Mouse (Mus musculus) 3T3-L1 (cell line): ENCODE measurements around the gene Cep19.
"Not testable (repeated sequence)": the region's sequence is repeated elsewhere in the genome, so short reads cannot be mapped to it uniquely, and the experiment has no call there.

Source experiments
- DNase-seq: peaks from one replicate; pipeline ENCODE4 v3.0.0-alpha.2; 2015; ENCODE audit warnings: low read depth, low spot score

The Cep19 gene

DNA sequence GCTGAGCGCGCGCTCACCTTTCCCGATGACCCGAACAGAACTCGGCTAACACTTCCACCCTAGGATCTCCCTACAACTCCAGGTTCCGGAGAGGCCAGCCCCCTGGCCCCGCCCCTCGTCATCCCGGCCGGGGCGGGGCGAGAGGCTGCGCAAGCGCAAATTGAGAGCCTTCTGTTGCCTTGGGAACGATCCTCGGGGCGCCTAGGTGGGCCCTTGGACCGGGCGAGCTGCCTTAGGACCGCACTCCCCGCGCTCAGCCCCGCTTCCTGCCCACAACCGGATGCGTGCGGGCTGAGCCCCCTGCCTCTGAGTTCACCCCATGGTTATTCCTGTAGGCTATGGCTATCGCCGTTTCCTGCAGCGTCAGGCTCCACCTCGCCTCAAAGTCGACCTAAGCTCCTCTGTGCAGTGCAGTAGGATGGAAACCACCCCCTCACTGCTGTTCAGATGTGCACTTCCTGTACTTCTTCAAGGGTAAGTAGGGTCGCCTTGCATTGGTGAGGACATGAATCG lies at the start of gene Cep19, which contains the start of gene Pigx:
TSS of gene Cep19 (plus strand) at position 163 of the 513 bp plus-strand sequence.
TSS of gene Pigx (minus strand) at position 103 of the 513 bp plus-strand sequence.
- DNase-seq = peak; percentile 88

DNA sequence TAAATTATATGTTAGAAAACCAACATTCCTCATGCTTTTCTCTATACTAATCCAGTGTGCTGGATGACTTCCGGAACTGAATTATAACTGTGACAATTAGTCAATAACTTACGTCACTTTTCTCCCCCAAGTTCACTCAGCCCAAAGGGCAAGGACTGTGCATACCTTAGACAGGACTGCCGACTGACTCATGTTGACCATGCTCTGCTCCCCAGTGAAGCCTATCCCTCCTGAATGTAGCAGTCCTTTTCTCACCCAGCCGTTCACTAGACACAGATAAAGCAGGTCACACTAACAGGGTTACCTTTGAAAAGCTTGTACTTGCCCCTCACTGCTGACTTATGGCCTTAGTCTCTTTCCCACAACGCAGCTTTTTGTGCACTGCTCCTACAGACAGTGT lies 40.8 kb upstream of the Cep19 start:
- peak; percentile 39 for DNase-seq

DNA sequence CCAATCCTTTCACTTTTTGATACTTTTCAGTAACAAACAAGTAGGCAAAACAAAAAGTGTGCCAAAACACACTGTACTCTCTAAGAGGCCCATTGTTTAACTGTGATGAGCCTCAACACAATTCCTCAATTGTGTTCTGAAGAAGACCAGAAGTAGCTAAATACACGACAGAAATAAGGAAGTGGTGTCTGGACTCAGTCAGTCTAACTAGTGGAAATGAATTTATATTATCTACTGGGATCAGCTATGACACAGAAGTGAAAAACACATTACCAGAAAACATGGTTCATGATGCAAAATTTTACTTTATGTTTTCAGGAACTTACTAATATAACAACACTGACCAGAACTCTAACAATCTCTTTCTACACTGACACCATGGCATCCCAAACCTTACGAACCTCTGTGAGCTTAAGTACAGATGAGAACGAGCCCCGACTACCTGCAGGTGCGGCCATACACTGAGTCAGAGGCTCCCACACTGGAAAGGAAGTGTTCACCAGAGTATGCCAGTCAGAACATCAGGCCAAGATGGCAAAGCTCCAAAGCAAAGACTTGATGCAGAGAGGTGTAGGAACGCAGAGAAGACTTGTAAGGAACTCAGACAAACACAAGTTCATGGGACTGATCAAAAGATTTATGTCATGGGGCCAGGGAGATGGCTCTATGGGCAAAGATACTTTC lies 39.6 kb upstream of the Cep19 start:
- peak; percentile 40 for DNase-seq

DNA sequence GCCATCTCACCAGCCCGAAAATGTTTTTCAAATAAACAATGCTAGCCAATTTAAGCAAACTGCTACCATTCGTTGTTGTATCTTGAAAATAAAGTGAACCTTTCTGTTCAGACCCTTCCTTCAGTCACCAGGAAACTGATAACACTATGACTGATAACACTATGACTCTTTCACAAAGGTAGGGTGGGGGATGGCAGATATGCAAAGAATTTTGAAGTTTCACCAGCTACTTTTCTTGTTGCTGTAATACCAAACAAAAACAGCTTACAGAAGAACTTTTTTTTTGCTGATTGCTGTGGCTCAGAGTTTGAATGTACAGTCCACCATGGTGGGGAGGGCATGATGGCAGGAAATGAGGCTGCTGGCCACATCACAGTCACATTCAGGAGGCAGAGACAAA lies 37.4 kb upstream of the Cep19 start:
- DNase-seq = no peak

DNA sequence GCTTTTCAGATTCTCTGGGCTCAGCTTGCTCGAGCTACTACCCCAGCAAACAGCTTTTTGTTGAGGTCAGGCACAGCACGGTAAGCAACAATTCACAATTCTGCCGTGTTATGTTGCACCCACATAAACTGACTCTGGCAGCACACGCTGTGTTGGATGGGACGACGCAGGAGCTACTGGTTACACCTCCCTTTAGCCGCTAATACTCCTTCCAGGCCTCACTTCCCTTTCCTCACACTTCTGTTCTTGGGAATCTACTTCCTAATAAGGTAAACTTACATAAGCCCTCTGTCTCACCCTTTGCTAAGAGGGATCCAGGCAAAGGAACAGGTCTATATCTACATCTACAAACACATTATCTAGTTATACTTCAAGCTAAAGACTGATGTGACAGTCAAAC lies 35.7 kb upstream of the Cep19 start:
- no peak for DNase-seq

- DNase-seq = no peak
Observed at GRCm38 (mm10) chr16:32066899-32067298, 32.7 kb upstream of the Cep19 start.

DNA sequence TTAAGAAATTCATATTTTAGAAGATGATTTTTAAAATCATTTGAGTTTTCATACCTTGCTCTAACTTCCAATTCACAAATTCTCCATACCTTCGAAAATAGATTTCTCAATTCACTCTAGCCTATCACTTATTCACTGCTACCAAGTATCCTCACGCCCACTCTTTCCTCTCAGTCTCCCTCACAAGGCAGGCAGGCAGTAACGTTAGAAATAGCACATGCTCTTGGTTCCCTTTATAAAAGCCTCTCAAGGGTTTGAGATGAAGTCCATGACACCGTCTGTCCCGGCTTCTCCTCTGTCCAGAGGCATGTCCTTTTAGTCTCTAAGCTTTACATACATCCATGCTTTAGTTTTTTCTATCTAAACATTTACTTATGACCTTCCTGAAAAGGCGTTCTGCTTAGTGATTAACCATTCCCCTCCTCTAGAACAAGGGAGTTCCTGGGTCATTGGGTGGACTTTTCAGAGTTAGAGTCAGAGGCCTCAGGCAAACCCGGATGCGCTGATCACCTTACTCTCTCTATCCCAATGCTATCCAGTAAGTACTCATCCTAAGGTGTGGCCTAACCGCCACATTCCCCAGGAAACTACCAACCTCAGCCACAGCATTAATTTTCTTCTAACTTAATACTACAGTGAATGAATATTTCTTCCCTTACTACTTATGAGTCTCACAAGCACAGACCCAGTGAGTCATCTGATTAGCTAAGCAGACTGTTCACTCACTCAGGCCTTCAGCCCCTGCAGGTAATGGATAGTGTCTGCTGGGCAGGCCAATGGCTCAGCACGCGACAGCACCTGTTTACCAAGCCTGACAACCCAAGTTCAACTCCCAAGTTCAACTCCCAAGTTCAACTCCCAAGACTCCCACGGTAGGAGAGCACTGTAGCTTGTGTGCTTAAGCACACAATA lies 31.0 kb upstream of the Cep19 start:
- peak; percentile 70 for DNase-seq

DNA sequence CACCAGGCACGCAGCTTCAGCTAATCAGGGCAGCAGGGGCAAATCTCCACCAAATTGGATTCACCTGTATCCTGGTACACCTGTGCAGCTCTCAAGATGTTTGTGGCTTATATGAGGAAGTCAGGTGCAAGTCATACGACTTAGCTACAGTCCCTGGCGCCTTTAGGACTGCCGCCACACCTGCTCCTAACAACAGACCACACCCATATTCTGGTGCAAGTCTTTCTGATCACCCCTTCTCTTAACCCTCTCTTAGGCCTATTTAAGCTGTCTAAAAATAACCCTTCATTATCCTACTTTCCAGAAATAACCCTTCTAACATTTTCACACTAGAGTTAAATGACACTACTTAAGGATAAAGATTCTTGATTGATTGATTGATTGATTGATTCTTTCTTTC lies 29.5 kb upstream of the Cep19 start:
- DNase-seq = not testable (repeated sequence)

- no peak for DNase-seq
Observed at GRCm38 (mm10) chr16:32075762-32076161, 23.8 kb upstream of the Cep19 start.

- no peak for DNase-seq
Observed at GRCm38 (mm10) chr16:32076406-32076805, 23.2 kb upstream of the Cep19 start.

GRCm38 (mm10) chr16:32077648-32078407 lies 21.8 kb upstream of the Cep19 start:
- DNase-seq = peak; percentile 44

GRCm38 (mm10) chr16:32078408-32078990 lies 21.1 kb upstream of the Cep19 start:
- DNase-seq = peak; percentile 77

- DNase-seq = peak; percentile 83
Observed at GRCm38 (mm10) chr16:32078991-32079511, 20.5 kb upstream of the Cep19 start, which contains the start of gene Pak2. Pak2 (minus strand) TSS chr16:32079342.

- no peak for DNase-seq
Observed at GRCm38 (mm10) chr16:32087629-32088443, 11.8 kb upstream of the Cep19 start.

DNA sequence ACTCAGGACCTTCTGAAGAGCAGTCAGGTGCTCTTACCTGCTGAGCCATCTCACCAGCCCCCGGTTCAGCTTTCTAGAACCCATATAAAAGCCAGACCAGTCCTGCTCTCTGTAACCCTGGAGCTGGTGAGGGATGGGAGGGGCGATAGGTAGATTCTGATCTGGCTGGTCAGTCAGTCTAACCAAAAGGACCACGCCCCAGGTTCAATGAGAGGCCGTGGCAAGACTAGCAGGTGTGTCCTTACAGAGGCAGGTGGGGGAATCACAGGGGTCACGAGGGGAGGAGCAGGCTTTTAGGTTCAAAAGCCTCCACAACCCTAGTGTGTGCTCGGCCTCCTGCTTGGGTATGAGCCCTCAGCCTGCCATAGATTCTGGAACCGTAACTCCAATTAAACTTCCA lies 8.1 kb upstream of the Cep19 start:
- no peak for DNase-seq

GRCm38 (mm10) chr16:32097757-32098156 lies 1.8 kb upstream of the Cep19 start:
- not testable (repeated sequence) for DNase-seq

GRCm38 (mm10) chr16:32098897-32099637 lies 533 bp upstream of the Cep19 start:
- peak; percentile 32 for DNase-seq

- DNase-seq = no peak
Observed at GRCm38 (mm10) chr16:32102295-32102694, 2.7 kb downstream of the Cep19 start.

- no peak for DNase-seq
Observed at GRCm38 (mm10) chr16:32105698-32106097, 6.1 kb downstream of the Cep19 start.
